Mouse (Mus musculus): Measurements from ENCODE around the gene Rnf111.

- TF ChIP-seq CTCF (IDR thresholded peaks at IDR 0.05; ENCODE audit: borderline replicate concordance, insufficient read depth, low read length), result no peak
- TF ChIP-seq POLR2A (IDR thresholded peaks at IDR 0.05; ENCODE audit: low read depth, low read length), result no peak
These were observed 21.7 kb downstream of the Rnf111 start for GRCm38 (mm10) chr9:70481872-70482271.

Data from embryonic fibroblast, embryonic 13.5 days (primary cell).